Mouse (Mus musculus) neural tube, embryonic 12.5 days (tissue): ENCODE results near the gene Hipk2. TPM values are rescaled to one million over a fixed set of nuclear protein-coding genes. Genes with fewer than 3 reads are reported as not detected.

Source experiments
- ATAC-seq: fragments of 200-750 bp; cut with Nextera tagmentation; 2 replicates; pipeline ENCODE4 v1.8.0; 2017; ENCODE audit warnings: low read depth, mild to moderate bottlenecking, moderate TSS enrichment, moderate library complexity; ENCODE audit not compliant: low FRiP score
- H3K27ac ChIP-seq: fragments of 300-500 bp; sonication (generic); 2 replicates; pipeline ENCODE4 v1.5.1; 2016
- H3K27me3 ChIP-seq: fragments of 300-500 bp; sonication (generic); replicated peaks from 2 replicates; pipeline ENCODE4 v1.6.1; 2016; ENCODE audit warnings: mild to moderate bottlenecking
- H3K36me3 ChIP-seq: fragments of 300-500 bp; sonication (generic); 2 replicates; pipeline ENCODE4 v1.6.1; 2016; ENCODE audit warnings: mild to moderate bottlenecking
- H3K4me1 ChIP-seq: fragments of 300-500 bp; sonication (generic); 2 replicates; pipeline ENCODE4 v1.6.1; 2016
- H3K4me2 ChIP-seq: fragments of 300-500 bp; sonication (generic); replicated peaks from 2 replicates; pipeline ENCODE4 v1.6.1; 2016; ENCODE audit warnings: mild to moderate bottlenecking
- H3K4me3 ChIP-seq: fragments of 300-500 bp; sonication (generic); 2 replicates; pipeline ENCODE4 v1.5.1; 2016
- H3K9ac ChIP-seq: fragments of 300-500 bp; sonication (generic); 2 replicates; pipeline ENCODE4 v1.6.1; 2016; ENCODE audit warnings: mild to moderate bottlenecking
- H3K9me3 ChIP-seq: fragments of 300-500 bp; sonication (generic); 2 replicates; pipeline ENCODE4 v1.6.1; 2016; ENCODE audit warnings: mild to moderate bottlenecking
- WGBS: fragments of 180-500 bp; shearing (Covaris S2); methylation state at CpG from one replicate; pipeline ENCODE4 v1.1.7; 2016; 5-methylcytosine and 5-hydroxymethylcytosine counted together
- polyA plus RNA-seq: library from polyadenylated mRNA; unstranded; fragments of >200 nt; fragmentation: Nextera tagmentation; extraction: Ambion mirVana; gene quantifications from 2 replicates; pipeline ENCODE4 v1.2.1, GENCODE M21; 2016

The Hipk2 gene
- polyA plus RNA-seq, 1 experiment from 2014 or later, result 32.7 TPM

DNA sequence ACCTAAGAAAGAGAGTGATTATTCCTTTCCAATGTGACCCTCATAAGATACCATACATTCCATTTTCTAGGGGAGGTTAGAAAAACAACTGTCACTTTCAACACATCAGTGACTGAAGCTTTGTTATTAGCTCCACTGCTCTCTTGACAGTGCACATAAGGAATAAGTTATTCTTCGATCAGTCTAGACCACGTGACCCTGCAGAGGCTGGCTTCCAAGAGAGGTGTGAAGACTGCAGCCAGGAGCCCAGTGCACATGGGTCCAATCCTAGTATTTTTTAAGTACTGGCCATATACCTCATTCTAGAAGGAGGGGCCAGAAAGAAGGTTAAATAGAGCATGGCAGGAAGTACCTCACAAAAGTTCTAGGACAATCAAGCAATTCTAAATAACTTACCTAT, 122.9 kb downstream of the Hipk2 start:
- no peaks in the 10 kb centered on the region for H3K36me3 ChIP-seq

DNA sequence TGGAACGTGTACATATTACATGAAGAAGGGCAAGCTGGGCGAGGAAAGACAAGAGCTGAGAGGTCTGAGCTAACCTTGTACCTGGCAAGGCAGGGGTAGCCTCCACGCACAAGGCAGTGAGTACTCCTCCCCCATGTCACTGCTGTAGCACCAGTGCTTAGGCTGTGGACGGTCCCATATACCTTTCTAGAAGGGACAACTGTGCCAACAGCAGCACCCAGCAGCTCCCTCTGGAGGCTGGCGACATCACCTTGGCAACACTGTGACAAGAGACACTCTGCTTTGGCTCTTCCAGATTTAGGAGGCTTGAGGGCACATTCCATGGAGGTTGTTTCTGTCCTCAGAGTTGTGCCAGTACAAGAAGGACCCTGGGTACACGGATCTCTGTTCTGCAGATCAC, 123.5 kb downstream of the Hipk2 start:
- Histone ChIP-seq H3K27ac (no peak overlapping the region), H3K4me3 (no peak overlapping the region), H3K4me1 (no peaks in the 10 kb centered on the region), H3K9me3 (no peaks in the 10 kb centered on the region), H3K27me3 (no peaks in the 10 kb centered on the region), H3K9ac (no peak overlapping the region), H3K36me3 (no peaks in the 10 kb centered on the region), H3K4me2 (no peak overlapping the region)
- no peak for ATAC-seq
- WGBS, result 91% methylated on average over 6 of the region's 6 CpGs

More for the DNA sequence above, 122.9 kb downstream of the Hipk2 start:
- 80% methylated on average over 2 of the region's 2 CpGs for WGBS
- H3K27ac ChIP-seq, result no peak overlapping the region
- H3K4me2 ChIP-seq, result no peak overlapping the region
- no peak overlapping the region for H3K4me3 ChIP-seq
- no peak for ATAC-seq
- H3K9me3 ChIP-seq, result no peaks in the 10 kb centered on the region
- no peaks in the 10 kb centered on the region for H3K4me1 ChIP-seq
- no peaks in the 10 kb centered on the region for H3K27me3 ChIP-seq
- no peak overlapping the region for H3K9ac ChIP-seq

DNA sequence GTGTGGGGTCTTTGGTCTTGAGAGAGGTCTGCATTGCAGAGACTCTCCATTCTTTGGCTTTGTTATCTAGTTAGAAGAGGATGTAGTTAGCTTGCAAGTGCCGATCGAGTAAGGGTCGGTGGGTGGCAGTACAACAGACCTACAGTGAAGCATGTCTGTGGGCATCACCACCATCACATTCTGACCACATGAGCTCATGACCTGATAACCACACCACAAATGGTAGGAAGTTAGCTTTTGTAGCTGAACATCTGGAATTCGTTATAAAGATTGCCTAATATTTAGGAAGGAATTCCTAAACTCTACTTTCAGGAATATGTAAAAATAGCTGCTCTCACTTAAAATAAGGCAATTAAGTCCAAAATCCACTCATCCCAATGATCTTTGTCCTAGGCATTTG, 127.9 kb downstream of the Hipk2 start:
- no peak overlapping the region for H3K4me2 ChIP-seq
- H3K9me3 ChIP-seq, result no peaks in the 10 kb centered on the region
- 94% methylated on average over 4 of the region's 4 CpGs for WGBS
- no peak overlapping the region for H3K4me3 ChIP-seq
- no peak overlapping the region for H3K27ac ChIP-seq
- no peaks in the 10 kb centered on the region for H3K4me1 ChIP-seq
- H3K9ac ChIP-seq, result no peak overlapping the region
- peaks cover 29% of the 10 kb centered on the region for H3K36me3 ChIP-seq
- H3K27me3 ChIP-seq, result no peaks in the 10 kb centered on the region
- no peak for ATAC-seq

DNA sequence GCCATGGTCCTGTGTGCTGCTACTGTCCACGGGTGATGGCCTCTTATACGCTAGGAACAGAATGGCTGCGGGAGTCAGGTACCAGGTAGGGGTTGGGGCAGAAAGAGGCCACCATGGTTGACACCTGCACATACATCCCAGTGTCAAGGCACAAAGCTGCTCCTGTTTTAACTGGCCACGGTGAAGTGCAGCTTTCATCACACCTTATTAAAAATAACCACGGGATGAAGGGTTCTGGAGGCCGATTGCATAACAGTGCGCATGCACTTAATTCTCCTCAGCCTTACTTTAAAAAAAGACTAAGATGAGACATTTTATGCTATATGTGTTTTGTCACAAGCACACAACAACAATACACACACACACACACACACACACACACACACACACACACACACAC, 132.6 kb downstream of the Hipk2 start:
- H3K36me3 ChIP-seq, result peaks cover 67% of the 10 kb centered on the region

DNA sequence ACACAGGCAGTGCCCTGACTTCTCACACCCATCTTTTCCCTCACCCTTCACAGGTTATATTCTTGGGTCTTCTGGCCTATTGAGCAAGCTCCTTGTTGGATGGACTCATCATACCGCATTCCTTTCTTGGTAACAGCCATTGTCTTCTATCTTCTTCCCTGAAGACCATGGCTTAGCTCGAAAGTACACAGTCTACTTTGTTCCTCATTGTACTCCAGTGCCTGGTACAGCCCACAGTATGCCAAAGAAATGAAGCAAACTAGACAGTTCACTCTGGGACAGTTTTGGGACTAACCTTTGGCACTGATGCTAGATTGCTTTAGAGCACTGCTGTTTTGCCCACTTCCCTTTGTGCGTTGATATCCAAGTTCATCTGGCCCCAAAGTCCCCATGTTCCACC, 133.5 kb downstream of the Hipk2 start:
- Histone ChIP-seq H3K4me1 (no peaks in the 10 kb centered on the region), H3K4me3 (no peak overlapping the region), H3K4me2 (no peak overlapping the region), H3K9ac (no peak overlapping the region), H3K9me3 (no peaks in the 10 kb centered on the region), H3K27ac (no peak overlapping the region), H3K27me3 (no peaks in the 10 kb centered on the region), H3K36me3 (peaks cover 73% of the 10 kb centered on the region)
- WGBS, result 95% methylated on average over 3 of the region's 3 CpGs
- no peak for ATAC-seq

More for the DNA sequence above, 132.6 kb downstream of the Hipk2 start:
- Histone ChIP-seq H3K9ac (no peak overlapping the region), H3K4me2 (no peak overlapping the region), H3K4me3 (no peak overlapping the region), H3K27me3 (no peaks in the 10 kb centered on the region), H3K4me1 (no peaks in the 10 kb centered on the region), H3K9me3 (no peaks in the 10 kb centered on the region), H3K27ac (no peak overlapping the region)
- no peak for ATAC-seq
- over 99% methylated on average over 7 of the region's 7 CpGs for WGBS

DNA sequence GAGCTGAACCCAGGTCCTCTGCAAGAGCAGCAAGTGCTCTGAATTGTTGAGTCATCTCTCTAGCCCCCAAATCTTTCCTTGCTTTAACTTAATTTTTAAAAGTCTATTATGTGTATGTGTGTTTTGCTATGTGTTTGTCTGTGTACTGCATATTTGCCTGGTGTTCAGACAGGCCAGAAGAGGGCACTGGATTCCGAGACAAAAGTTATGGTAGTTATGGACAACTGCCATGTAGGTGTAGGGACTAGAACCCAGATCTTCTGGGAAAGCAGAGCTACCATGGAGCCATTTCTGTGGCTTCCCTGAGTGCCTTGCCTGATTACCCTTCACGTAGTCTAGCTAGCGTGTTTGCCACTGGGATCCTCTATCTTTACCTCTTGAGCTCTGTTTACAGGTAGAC, 134.9 kb downstream of the Hipk2 start:
- Histone ChIP-seq H3K36me3 (peaks cover 82% of the 10 kb centered on the region), H3K27ac (no peak overlapping the region), H3K4me2 (no peak overlapping the region), H3K9ac (no peak overlapping the region), H3K4me1 (no peaks in the 10 kb centered on the region), H3K9me3 (no peaks in the 10 kb centered on the region), H3K27me3 (no peaks in the 10 kb centered on the region), H3K4me3 (no peak overlapping the region)
- ATAC-seq, result no peak
- WGBS, result 100% methylated on average over 3 of the region's 3 CpGs

DNA sequence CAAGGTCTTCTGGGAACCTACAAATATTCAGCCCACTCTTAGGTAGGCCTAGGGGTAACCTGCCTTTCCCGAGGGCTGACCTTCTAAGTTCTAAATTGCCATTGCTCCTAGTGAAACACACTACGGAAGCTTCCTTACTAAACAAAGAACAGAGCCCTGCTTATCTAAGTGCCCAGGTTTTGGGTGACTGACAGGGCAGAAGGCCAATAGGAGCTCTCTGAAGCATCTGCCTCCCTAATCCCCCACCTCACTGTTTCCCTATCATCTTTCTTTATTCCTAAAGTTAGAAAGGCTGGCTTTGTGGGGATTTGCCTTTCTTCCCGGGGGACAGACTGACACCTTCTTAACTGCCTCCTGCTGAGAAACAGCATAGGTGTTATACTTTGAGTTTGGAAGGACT, 136.7 kb downstream of the Hipk2 start:
- no peak for ATAC-seq
- peaks cover 82% of the 10 kb centered on the region for H3K36me3 ChIP-seq

DNA sequence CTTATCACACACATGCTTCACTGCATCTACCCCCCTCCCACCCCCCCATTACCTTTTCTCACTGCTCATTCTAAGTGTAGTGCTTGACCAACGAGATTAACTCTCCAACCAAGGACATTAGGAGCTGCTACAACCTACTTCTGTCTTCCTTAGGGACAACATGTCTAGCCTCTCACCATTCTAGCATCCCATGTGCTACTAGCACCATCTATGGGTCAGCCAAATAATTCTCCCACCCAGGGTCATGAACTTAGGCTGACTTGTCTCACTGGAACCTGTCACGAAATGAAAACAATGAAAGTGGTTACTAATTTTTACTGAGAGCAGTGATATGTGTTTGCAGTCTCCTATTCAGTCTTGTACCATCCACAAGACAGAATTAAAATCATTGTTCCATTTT, 138.2 kb downstream of the Hipk2 start:
- peaks cover 82% of the 10 kb centered on the region for H3K36me3 ChIP-seq
- no peak for ATAC-seq
- 72% methylated on average over 2 of the region's 2 CpGs for WGBS

More for the DNA sequence above, 136.7 kb downstream of the Hipk2 start:
- no peak overlapping the region for H3K4me3 ChIP-seq
- no peaks in the 10 kb centered on the region for H3K27me3 ChIP-seq
- H3K4me2 ChIP-seq, result no peak overlapping the region
- WGBS, result 79% methylated on average over 3 of the region's 3 CpGs
- H3K27ac ChIP-seq, result no peak overlapping the region
- H3K9ac ChIP-seq, result no peak overlapping the region
- H3K9me3 ChIP-seq, result no peaks in the 10 kb centered on the region
- no peaks in the 10 kb centered on the region for H3K4me1 ChIP-seq

DNA sequence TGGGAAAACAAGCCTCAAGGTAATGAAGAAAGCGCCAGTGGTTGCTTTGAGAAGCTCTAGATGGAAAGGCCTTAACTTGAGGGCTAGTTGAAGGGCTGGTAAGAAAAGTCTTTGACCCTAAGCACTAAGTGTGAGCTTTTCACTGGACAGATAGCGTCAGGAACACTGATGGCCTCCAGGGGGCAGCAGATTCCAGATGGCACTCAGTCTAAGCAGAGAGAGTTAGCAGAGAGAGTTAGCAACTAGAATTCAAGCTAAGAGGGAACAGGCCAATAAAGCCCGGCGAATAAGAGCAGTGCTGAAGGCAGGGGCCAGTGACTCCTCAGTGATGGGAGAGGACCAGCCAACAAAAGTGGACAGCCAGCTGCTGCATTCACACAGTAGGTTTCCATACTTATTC, 139.7 kb downstream of the Hipk2 start:
- Histone ChIP-seq H3K9me3 (no peaks in the 10 kb centered on the region), H3K9ac (no peak overlapping the region), H3K36me3 (peaks cover 73% of the 10 kb centered on the region), H3K27me3 (no peaks in the 10 kb centered on the region), H3K4me1 (no peaks in the 10 kb centered on the region), H3K4me2 (no peak overlapping the region), H3K4me3 (no peak overlapping the region), H3K27ac (no peak overlapping the region)
- no peak for ATAC-seq
- WGBS, result 27% methylated on average over 4 of the region's 4 CpGs

More for the DNA sequence above, 138.2 kb downstream of the Hipk2 start:
- no peaks in the 10 kb centered on the region for H3K4me1 ChIP-seq
- no peak overlapping the region for H3K4me3 ChIP-seq
- no peaks in the 10 kb centered on the region for H3K9me3 ChIP-seq
- H3K27me3 ChIP-seq, result no peaks in the 10 kb centered on the region
- H3K4me2 ChIP-seq, result no peak overlapping the region
- no peak overlapping the region for H3K9ac ChIP-seq
- H3K27ac ChIP-seq, result no peak overlapping the region

DNA sequence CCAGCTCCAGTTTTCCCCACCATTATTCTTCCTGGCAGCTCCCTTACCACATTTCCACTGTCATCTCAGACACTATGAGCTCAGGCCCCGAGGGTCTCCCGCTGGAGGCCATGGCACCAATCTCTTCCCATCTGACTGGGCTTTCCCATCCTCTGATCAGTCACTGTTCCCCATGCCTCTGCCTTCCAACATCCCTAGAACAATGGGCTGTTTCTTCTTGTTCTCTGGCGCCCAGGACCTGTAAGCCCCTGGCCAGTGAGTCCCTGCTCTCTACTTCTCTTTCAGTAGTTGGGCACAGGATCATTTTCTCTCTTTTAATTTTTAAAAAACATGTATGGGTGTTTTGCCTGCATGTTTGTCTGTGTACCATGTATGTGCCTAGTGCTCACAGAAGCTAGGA, 143.3 kb downstream of the Hipk2 start:
- 75% methylated on average over 3 of the region's 3 CpGs for WGBS
- peaks cover 72% of the 10 kb centered on the region for H3K36me3 ChIP-seq

DNA sequence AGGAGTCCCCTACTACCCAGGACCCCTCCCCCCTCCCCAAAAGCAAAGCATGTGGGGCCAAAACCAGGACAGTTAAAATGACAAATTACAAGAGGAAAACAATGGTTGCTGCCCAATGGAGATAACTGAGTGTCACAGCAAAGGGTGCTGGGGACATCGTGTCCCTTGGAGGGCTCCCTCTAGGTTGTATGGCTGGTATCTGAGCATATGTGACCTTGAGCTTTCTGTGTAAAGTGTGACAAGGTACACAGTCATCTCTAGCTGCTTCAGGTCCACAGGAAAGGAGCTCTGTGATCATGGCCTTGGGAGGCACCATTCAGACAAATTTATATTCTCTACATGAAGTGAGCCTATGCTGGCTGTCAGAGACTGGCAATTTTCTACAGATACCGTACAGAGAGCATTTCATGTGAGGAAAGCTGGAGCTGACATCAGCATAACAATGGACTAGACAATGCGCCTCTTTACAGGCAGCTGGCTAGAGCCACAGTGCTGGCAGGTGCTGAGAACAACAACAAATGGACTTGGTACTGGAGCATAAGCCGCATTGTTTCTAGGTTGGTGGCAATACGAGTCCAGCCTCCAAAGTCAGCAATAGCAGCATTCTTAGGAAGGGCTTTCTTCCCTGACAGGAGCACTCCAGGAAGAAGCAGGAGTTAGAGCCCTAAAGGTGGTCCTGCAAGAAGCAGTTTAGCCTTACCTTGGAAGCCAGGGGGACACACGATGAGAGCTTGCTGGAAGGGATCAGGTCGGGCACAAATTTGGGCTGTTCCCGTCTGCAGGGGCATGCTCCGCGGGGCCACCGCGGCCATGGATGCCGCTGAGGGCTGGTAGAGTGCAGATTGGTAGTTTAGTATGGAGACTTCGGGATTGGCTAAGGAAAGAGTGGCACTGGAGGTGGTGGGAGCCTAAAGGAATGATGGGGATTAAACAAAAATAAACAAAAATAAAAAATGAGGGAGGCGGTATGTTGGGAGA, 145.5 kb downstream of the Hipk2 start:
- H3K4me2 ChIP-seq, result no peak overlapping the region
- H3K27ac ChIP-seq, result 0 out of 2 replicates have a peak overlapping the region, but pooled peaks have one; percentile 33
- H3K4me3 ChIP-seq, result no peak overlapping the region
- no peaks in the 10 kb centered on the region for H3K27me3 ChIP-seq
- H3K9me3 ChIP-seq, result no peaks in the 10 kb centered on the region
- no peak overlapping the region for H3K9ac ChIP-seq
- ATAC-seq, result peak; percentile 56; the same call in 1 of the 2 replicates
- peaks cover 55% of the 10 kb centered on the region for H3K36me3 ChIP-seq
- WGBS, result 69% methylated on average over 15 of the region's 15 CpGs
- 0 out of 2 replicates have a peak, but pooled peaks cover 12% of the 10 kb centered on the region for H3K4me1 ChIP-seq

More for the DNA sequence above, 143.3 kb downstream of the Hipk2 start:
- Histone ChIP-seq H3K4me1 (0 out of 2 replicates have a peak, but pooled peaks cover 12% of the 10 kb centered on the region), H3K9ac (no peak overlapping the region), H3K27me3 (no peaks in the 10 kb centered on the region), H3K27ac (no peak overlapping the region), H3K4me3 (no peak overlapping the region), H3K4me2 (no peak overlapping the region), H3K9me3 (no peaks in the 10 kb centered on the region)
- ATAC-seq, result no peak

DNA sequence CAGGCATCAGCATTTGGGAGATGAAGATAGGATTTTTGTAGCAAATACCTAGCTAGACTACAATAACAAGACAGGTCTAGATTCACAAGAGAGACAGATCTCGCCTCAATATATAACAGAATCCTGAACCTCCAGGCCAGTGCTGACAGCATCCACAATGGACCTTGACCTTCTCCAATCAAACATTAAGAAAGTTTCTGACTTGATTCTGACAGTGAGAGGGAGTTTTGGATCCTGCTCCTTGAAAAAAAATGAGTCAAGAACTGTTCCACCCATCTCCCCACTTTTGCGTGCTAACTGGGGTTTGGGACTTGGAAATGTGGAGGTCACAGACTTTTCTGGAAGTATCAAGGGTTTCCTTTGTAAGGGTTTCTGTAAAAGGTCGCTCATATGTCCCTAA, 150.4 kb downstream of the Hipk2 start:
- H3K36me3 ChIP-seq, result peaks cover 40% of the 10 kb centered on the region
- ATAC-seq, result no peak
- no peaks in the 10 kb centered on the region for H3K27me3 ChIP-seq
- no peak overlapping the region for H3K27ac ChIP-seq
- H3K9ac ChIP-seq, result no peak overlapping the region
- WGBS, result 92% methylated on average over 3 of the region's 3 CpGs
- no peaks in the 10 kb centered on the region for H3K9me3 ChIP-seq
- H3K4me1 ChIP-seq, result 0 out of 2 replicates have a peak, but pooled peaks cover 8% of the 10 kb centered on the region
- H3K4me2 ChIP-seq, result no peak overlapping the region
- no peak overlapping the region for H3K4me3 ChIP-seq
